Mouse (Mus musculus): Measurements from ENCODE around the gene Xpc. TPM values are rescaled to one million over a fixed set of nuclear protein-coding genes. Genes with fewer than 3 reads are reported as not detected.
"Not testable (repeated sequence)": the region's sequence is repeated elsewhere in the genome, so short reads cannot be mapped to it uniquely, and the experiment has no call there.

Xpc gene
- total RNA-seq, 1 experiment from 2014 or later, result 86.9 TPM

DNA sequence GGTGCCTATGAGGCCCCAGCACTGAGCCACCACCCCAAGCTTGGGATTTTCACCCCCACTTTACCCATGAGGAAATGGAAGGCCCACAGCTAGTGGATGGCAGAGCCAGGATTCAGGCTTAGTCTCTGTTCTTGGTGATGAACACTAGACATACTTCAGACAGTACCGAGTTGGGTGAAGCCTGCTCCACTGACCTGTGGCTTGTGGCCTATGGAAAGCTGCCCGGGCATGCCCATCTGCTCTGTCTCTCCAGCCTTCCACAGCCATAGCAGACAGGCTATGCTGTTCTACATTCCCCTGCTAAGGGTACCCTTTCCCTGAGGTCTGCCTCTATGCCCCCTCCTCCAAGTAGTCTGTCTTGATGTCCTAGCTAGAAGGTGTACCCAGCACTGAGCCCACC is 39.1 kb downstream of the Xpc start:
- no peak for ATAC-seq (ENCODE audit: extremely low read depth, insufficient number of reproducible peaks, low FRiP score, poor library complexity, severe bottlenecking)

DNA sequence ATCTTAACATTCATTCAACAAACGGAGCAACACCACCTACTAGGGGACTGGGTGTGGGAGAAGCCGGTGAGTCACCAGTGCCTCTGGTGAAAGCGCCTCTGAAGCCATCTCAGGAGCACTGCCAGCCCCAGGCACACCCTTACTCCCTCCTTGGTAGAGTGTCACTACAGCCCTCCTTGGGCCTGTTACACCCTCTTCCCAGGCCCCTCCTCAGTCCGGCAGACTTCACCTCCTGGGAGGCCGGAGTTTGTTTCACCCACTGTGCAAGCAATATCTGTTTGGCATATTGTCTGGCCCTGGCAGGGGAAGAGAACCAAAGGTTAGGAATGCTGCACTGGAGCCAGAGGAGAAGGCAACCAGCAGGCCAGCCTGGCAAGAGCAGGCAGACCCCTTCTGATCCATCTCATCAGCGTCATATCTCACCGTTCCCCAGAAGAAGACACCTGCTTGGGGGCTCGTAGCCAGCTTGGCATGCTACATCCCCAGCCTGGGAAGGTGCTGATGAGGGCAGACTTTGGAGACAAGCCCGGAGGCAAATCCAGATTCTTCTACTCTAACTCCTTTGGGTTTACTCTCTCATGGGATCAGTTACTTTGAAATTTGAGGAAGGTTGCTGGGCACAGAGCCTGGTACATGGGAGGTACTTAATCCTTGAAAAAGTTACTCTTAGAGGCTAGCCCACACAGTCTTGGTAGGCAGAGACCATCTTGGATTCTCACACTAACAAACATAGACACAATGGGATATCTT is 41.1 kb downstream of the Xpc start:
- no peak for ATAC-seq (ENCODE audit: extremely low read depth, insufficient number of reproducible peaks, low FRiP score, poor library complexity, severe bottlenecking)

DNA sequence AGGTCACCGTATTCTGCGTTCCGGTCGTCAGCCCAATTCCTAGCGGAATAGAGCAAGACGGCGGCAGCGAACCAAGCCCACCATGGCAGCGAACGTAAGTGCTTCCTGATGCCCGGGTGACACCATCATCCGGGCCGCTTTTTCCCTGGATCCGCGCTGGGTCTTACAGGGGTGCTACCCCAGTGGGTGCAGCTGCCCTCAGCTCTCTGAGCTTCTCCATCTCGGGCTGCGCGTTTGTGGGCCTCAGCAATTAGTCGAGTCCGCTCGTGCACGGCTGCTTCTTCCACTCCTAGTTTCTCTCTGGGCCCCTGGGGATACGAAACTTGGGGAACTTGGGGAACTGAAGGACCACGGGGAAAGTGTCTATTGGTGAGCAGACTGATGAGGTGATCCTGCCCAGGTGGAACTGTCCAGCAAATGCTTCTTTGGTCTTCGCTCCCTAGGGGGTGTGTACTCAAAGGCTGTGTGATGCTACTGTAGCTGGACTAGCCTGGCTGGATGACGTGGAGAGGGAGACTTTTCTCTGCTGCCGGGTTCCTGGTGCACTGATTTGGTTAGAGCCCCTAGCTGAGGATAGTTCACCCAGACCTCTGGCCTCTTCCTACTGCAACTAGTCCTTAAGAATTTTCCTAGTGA is 41.8 kb downstream of the Xpc start:
- ATAC-seq (ENCODE audit: extremely low read depth, insufficient number of reproducible peaks, low FRiP score, poor library complexity, severe bottlenecking), result no peak

DNA sequence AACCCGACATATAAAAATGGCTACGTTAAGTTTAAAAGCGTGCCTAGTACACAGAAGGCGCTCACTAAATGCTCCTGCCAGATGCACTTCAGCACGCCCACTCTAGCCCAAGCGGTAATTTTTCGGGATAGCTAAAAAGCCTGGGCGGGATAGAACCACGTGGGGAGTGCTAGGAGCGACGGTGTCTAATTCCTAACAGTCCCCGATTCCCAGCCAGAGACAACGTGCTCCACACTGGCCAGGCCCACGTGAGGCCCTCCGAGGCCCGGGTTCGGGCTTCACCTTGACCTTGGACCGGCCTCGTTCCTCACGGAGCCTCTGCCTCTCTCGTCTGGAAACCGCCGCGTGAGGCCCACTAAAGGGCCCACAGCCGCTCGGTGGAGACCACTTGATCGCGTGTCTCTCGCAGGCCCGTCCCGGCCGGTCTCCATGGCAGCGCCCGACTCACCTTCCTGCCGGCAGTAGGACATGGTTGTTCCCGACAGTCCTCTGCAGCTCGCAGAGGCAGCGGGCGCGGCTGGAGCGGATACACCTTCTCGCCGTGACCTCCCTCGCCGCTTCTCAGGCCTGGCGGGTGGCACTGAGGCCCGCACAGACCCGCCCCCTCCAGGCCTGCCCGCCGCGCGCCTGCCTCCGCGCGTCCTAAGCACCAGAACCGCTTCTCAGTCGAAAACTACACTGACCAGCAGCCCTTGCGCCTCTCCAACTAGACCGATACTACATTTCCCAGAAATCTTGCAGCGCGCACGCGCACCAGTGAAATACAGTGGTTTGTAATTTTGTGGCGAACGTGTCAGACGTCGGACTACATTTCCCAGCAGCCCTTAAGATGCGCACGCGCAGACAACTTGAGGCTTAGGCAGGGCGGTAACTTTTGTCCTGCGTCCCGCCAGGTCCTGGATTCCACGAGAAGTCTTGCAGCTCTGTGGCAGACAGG is 42.6 kb downstream of the Xpc start, which contains the start of the genes Chchd4 and Tmem43:
TSS of gene Chchd4 (minus strand) at position 679 of the 937 bp plus-strand sequence.
TSS of gene Tmem43 (plus strand) at position 836 of the 937 bp plus-strand sequence.
- peak; percentile 90 for ATAC-seq (ENCODE audit: extremely low read depth, insufficient number of reproducible peaks, low FRiP score, poor library complexity, severe bottlenecking)

DNA sequence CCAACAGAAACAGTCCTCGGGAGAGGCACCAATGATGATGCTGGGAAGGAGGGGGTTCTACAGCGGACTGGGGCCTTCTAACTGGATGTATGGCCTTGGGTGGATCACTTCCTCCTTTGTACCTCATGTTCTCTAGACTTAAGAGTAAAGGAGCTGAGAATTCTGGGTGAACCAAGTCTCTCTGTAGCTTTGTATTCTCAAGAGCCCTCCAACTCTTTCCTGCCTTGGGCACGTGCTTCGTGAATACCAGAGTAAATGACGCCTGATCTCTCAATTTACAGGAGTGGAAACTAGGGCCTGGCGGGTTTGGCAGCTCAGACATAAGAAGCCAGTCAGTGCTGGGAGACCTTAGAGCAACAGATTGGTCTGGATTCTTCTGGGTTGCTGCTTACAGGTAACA is 43.4 kb downstream of the Xpc start:
- no peak for ATAC-seq (ENCODE audit: extremely low read depth, insufficient number of reproducible peaks, low FRiP score, poor library complexity, severe bottlenecking)

DNA sequence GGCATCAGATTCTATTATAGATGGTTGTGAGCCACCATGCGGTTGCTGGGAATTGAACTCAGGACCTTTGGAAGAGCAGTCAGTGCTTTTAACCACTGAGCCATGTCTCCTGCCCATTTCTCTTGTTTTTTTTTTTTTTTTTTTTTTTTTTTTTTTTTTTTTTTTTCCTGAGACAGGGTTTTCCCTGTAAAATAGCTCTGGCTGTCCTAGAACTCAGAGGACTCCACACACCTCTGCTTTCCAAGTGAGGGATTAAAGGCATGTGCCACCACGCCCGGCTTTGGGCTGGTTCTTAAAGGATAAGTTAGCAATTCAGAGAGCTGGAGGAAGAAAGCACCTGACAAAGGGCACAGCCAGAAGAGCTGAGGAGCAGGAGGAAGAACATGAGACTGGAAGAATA is 44.3 kb downstream of the Xpc start:
- not testable (repeated sequence) for ATAC-seq (ENCODE audit: extremely low read depth, insufficient number of reproducible peaks, low FRiP score, poor library complexity, severe bottlenecking)

DNA sequence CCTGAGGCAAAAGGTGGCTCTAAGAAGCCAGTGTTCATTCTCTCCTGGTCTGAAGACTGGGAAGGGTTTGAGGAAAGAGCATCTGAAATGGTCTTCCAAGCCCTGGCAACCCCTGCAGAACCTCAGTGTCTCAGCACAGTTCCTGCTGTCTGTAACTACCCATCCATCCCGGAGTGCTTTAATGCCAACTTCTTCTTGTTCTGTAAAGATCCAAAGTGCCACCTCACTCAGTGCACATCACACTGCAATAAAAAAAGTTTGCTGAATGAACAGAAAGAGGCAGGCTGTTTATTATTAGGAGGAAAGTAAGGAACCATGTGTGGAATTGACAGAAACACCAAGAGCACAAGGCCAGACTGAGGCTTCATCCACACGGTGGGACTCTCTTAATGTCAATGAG is 45.0 kb downstream of the Xpc start:
- ATAC-seq (ENCODE audit: extremely low read depth, insufficient number of reproducible peaks, low FRiP score, poor library complexity, severe bottlenecking), result no peak

DNA sequence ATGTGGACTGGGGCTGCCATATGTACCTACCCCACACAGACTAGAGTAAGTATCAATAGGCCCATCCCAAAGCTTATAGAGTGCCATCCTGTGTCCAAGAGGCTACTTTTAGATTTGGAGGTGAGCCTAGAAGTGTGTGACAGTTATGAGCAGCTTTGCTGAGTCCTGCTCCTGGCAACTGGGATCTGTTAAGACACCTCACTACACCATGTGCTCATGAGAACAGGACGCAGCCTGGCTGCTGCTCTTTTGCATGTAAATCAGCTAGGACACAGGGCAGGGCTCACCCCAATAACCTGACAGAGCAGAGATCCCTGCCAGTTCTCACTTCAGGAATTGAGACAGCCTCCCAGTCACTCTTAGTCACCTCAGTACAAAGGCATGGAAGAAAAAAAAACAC is 48.6 kb downstream of the Xpc start:
- no peak for ATAC-seq (ENCODE audit: extremely low read depth, insufficient number of reproducible peaks, low FRiP score, poor library complexity, severe bottlenecking)

DNA sequence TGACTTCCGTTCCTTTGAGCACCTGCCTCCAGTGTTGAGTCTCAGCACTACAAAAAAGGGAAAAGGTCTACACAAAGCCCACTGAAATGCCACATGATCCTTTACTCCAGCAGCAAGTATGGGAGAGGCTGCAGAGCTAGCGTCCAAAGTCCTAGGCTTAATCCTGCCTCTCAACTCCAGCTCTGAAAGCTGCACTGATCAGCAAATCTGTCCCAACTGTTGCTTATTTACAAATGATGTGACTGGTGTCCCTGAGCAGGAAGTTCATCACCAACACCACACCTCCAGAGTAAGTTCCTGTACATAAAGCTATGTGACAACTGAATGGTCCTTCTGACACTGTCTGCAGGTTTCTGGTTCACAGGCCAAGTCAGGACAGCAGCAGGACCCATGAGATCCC is 49.9 kb downstream of the Xpc start:
- no peak for ATAC-seq (ENCODE audit: extremely low read depth, insufficient number of reproducible peaks, low FRiP score, poor library complexity, severe bottlenecking)

DNA sequence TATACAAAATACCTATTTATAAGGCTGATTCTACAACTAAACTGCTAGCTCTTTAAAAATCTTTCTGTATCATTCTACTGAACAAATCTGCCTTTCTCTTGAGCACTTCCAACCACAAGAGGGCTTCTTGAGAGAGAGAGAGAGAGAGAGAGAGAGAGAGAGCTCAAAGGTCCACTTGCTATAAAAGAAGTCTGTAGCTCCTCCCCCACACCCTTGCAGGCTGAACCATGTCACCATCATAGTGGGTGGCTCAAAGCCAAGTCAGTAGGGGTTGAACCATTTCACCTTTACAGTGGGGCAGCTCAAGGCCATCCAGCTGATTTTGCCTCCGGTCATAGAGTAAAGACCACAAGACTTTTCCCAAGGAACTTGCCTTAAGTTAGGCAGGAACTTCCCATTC is 56.2 kb downstream of the Xpc start:
- ATAC-seq (ENCODE audit: extremely low read depth, insufficient number of reproducible peaks, low FRiP score, poor library complexity, severe bottlenecking), result no peak

DNA sequence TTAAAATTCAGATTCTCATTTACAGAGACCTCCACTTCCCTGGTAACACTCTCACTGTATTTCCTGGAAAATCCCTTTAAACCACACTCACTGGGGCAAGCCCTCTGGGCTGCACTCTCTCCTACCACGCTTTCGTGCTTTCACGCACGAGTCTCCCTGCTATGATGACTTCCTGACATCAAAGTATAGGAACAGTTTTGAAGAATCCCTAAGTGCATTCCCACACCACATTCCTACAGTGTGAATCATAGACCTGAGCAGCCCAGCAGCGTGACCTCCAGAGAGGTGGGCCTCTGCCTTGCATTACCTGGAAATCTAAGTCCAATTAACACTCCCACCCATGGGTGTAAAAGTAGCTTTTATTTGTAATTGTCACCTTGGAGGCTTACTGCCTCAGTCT is 61.1 kb downstream of the Xpc start:
- ATAC-seq (ENCODE audit: extremely low read depth, insufficient number of reproducible peaks, low FRiP score, poor library complexity, severe bottlenecking), result no peak

DNA sequence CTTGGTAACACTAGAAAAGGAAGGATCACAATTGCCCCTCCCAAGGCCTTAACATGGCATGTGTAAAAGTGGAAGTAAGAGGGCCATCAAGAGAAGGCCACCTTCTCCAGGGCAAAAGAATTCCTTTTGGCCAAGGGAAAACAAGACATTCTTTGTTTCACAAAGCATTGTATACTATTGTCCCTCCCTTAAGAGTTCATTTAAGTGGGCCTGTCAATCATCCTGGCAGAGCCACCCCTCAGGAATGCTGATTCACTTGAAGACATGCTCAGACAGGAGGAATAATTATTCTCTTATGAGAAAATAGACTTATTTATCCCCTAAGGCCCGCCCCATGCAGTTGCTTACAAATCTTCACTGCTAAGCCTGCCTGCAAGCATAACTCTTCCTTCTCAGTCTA is 63.6 kb downstream of the Xpc start:
- ATAC-seq (ENCODE audit: extremely low read depth, insufficient number of reproducible peaks, low FRiP score, poor library complexity, severe bottlenecking), result no peak

DNA sequence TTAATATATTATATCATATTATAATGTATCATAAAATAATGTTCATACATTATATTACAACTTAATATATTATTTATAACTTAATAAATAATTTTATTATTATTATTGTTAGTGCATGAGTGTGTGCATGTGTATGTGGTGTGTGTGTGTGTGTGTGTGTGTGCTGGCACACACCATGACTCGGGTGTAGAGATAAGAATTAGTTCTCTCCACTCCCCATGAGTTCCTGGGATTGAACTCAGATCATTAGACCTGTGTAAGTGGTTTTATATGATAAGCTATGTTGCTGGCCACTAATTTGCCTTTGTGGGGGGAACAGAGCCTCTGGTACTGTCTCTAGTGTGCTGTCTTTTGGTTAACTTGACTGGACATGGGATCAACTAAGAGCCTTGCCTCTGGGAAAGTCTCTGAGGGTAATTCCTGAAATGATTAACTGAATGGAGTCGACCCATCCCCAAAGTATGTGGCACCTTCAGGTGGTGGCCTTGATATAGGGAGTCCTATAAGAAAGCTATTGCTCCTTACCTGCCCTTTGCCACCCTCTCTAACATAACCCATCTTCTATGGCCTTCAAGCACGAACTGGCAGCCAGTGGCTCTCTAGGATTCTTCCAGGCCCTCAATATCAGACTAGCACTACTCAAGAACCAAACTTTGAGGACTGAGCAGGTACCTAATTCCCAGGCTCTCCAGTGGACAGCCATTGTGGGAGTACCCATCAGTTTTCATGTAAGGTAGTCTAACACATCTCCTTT is 66.0 kb downstream of the Xpc start:
- no peak for ATAC-seq (ENCODE audit: extremely low read depth, insufficient number of reproducible peaks, low FRiP score, poor library complexity, severe bottlenecking)

DNA sequence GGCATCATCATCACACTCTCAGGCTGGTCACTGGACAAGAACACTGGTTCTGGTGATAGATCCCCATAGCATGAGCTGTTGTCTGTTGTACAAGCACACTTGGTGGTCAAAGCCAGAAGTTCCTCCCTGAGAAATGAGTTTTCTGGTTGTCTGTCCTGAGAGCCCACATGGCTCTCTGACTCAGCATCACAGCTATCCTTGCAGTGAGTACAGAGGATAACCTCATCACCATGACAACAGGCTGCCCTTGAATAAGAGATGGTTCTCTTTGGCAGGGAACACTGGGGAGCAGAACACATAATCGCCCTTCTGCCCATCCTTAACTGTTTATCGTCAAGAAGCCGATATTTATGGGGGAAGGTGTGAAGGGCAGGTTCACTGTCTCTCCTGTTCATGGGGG is 70.4 kb downstream of the Xpc start:
- ATAC-seq (ENCODE audit: extremely low read depth, insufficient number of reproducible peaks, low FRiP score, poor library complexity, severe bottlenecking), result no peak

DNA sequence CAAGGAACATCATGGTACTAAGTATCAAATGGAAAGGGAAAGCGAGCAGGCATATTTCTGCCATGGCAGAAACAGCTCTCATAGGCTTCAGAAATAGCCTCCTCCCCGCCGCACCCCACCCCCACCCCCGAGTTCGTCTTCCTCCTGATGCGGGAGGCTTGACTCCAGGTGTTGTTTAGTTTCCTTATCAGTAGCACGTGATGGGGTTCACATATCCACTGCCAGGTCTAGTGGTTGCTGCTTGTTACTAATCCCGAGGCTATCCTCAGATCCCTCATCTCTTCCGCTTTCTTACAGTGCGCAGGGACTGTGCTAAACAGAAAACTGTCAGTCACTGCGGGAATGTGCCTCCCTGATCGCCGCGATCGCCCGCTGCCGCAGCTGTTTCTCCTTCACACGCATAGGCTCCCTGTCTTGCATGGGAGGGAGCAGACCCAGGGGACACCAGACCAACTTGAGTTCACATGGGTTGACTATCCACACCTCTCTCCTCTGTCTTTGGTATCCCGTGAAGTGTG is 74.5 kb downstream of the Xpc start:
- ATAC-seq (ENCODE audit: extremely low read depth, insufficient number of reproducible peaks, low FRiP score, poor library complexity, severe bottlenecking), result 0 out of 2 replicates have a peak, but pooled peaks have one; percentile 4

DNA sequence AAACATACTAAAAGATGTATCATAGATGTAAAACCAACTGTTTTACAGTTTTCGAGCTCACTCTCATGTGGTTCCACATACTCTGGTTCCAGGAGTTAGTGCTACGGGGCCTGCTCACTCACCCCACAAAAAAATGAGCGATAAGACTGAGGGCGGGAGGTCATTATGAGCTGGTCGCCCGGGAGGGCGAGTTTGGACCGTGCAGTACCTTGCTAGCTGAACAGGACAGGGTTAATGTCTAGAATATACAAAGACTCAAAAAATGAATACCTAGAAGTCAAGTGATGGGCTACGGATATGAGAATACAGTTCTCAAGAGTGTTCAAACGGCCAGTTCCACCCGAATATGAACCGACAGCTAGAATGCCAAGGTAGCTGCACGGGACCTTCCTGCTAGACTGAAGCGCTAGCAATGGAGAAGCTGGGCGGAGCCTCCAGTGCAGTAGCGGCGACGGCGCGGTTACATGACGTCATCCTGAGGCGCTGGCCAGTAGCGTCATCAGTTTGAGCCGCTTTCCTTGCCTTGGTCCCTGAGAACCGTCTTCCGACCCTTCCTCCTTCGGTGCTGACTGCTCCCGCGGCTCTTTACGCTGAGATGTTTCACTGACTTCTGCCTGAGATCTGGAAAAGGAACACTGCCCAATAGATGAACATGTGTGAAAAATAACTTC is 75.1 kb downstream of the Xpc start:
- peak; percentile 99 for ATAC-seq (ENCODE audit: extremely low read depth, insufficient number of reproducible peaks, low FRiP score, poor library complexity, severe bottlenecking)

Data from neutrophil, adult 5-6 weeks (primary cell).